Mouse (Mus musculus) kidney, postnatal 0 days (tissue): ENCODE data around the gene Smpd3. TPM values are rescaled to one million over a fixed set of nuclear protein-coding genes. Genes with fewer than 3 reads are reported as not detected.

Experiments used
- ATAC-seq: fragments of 200-750 bp; cut with Nextera tagmentation; replicated peaks from 2 replicates; pipeline ENCODE4 v1.8.0; 2017; ENCODE audit warnings: low read depth, moderate number of reproducible peaks, moderate TSS enrichment, moderate library complexity; ENCODE audit not compliant: low FRiP score
- DNase-seq: peaks from one replicate; pipeline ENCODE4 v3.0.0-alpha.2; 2016; ENCODE audit warnings: low spot score
- H3K27ac ChIP-seq: fragments of 300-500 bp; sonication (generic); 2 replicates; pipeline ENCODE4 v1.5.1; 2014; ENCODE audit warnings: mild to moderate bottlenecking
- H3K27me3 ChIP-seq: fragments of 300-500 bp; sonication (generic); 2 replicates; pipeline ENCODE4 v1.6.1; 2014; ENCODE audit warnings: low read length, mixed read lengths; ENCODE audit not compliant: insufficient read depth
- H3K36me3 ChIP-seq: fragments of 300-500 bp; sonication (generic); 2 replicates; pipeline ENCODE4 v1.6.1; 2014; ENCODE audit warnings: low read length, mixed read lengths; ENCODE audit not compliant: insufficient read depth
- H3K4me1 ChIP-seq: fragments of 300-500 bp; sonication (generic); replicated peaks from 2 replicates; pipeline ENCODE4 v1.6.1; 2014; ENCODE audit warnings: antibody characterized with exemption, low read length, mixed read lengths; ENCODE audit not compliant: insufficient read depth
- H3K4me2 ChIP-seq: fragments of 300-500 bp; sonication (generic); 2 replicates; pipeline ENCODE4 v1.6.1; 2014; ENCODE audit warnings: mild to moderate bottlenecking, low read length, moderate library complexity, mixed read lengths
- H3K4me3 ChIP-seq: fragments of 300-500 bp; sonication (generic); replicated peaks from 2 replicates; pipeline ENCODE4 v1.5.1; 2014; ENCODE audit warnings: low read depth, low read length
- H3K9ac ChIP-seq: fragments of 300-500 bp; sonication (generic); 2 replicates; pipeline ENCODE4 v1.6.1; 2014; ENCODE audit warnings: low read depth, low read length
- H3K9me3 ChIP-seq: fragments of 300-500 bp; sonication (generic); replicated peaks from 2 replicates; pipeline ENCODE4 v1.6.1; 2016; ENCODE audit warnings: low read length, inconsistent platforms, mixed read lengths
- CTCF ChIP-seq: IDR thresholded peaks from 2 replicates; pipeline ENCODE4 v1.5.1; 2016; ENCODE audit warnings: antibody characterized with exemption, low read depth, mild to moderate bottlenecking, moderate library complexity
- WGBS: fragments of 180-500 bp; shearing (Covaris S2); extraction: QIAGEN DNeasy Blood & Tissue Kit; methylation state at CpG from one replicate; pipeline ENCODE4 v1.1.7; 2014; 5-methylcytosine and 5-hydroxymethylcytosine counted together
- polyA plus RNA-seq: library from polyadenylated mRNA; unstranded; fragments of >200 nt; fragmentation: Nextera tagmentation; extraction: Ambion mirVana; gene quantifications from 2 replicates; pipeline ENCODE4 v1.2.1, GENCODE M21; 2015

The Smpd3 gene
- polyA plus RNA-seq, 1 experiment from 2014 or later: 0.42 TPM

GRCm38 (mm10) chr8:106346123-106346522 lies 8.3 kb upstream of the Smpd3 start:
- TF ChIP-seq CTCF: no peak
- 59% methylated on average over 6 of the region's 6 CpGs for WGBS

GRCm38 (mm10) chr8:106343471-106343870 lies 5.7 kb upstream of the Smpd3 start:
- H3K27ac ChIP-seq: no peak overlapping the region
- no peak overlapping the region for H3K9ac ChIP-seq
- no peak for ATAC-seq
- H3K4me1 ChIP-seq: 0 out of 2 replicates have a peak, but pooled peaks cover 6% of the 10 kb centered on the region
- H3K4me3 ChIP-seq: no peak overlapping the region
- no peaks in the 10 kb centered on the region for H3K36me3 ChIP-seq
- H3K4me2 ChIP-seq: no peak overlapping the region
- H3K27me3 ChIP-seq: no peaks in the 10 kb centered on the region
- no peak for TF ChIP-seq CTCF
- 73% methylated on average over 5 of the region's 5 CpGs for WGBS
- DNase-seq: no peak
- H3K9me3 ChIP-seq: no peaks in the 10 kb centered on the region

More at GRCm38 (mm10) chr8:106346123-106346522, 8.3 kb upstream of the Smpd3 start:
- no peak for DNase-seq
- H3K4me2 ChIP-seq: no peak overlapping the region
- no peaks in the 10 kb centered on the region for H3K9me3 ChIP-seq
- H3K27ac ChIP-seq: no peak overlapping the region
- H3K27me3 ChIP-seq: no peaks in the 10 kb centered on the region
- H3K9ac ChIP-seq: no peak overlapping the region
- H3K4me3 ChIP-seq: no peak overlapping the region
- no peaks in the 10 kb centered on the region for H3K4me1 ChIP-seq
- ATAC-seq: no peak
- no peaks in the 10 kb centered on the region for H3K36me3 ChIP-seq

- H3K4me1 ChIP-seq: 0 out of 2 replicates have a peak, but pooled peaks cover 6% of the 10 kb centered on the region
- no peak for TF ChIP-seq CTCF
- no peaks in the 10 kb centered on the region for H3K9me3 ChIP-seq
- ATAC-seq: no peak
- no peak overlapping the region for H3K9ac ChIP-seq
- no peak overlapping the region for H3K4me2 ChIP-seq
- no peak for DNase-seq
- no peaks in the 10 kb centered on the region for H3K36me3 ChIP-seq
- WGBS: 75% methylated on average over 7 of the region's 7 CpGs
- H3K27ac ChIP-seq: no peak overlapping the region
- H3K4me3 ChIP-seq: no peak overlapping the region
- H3K27me3 ChIP-seq: no peaks in the 10 kb centered on the region
Measured at GRCm38 (mm10) chr8:106342828-106343227, 5.0 kb upstream of the Smpd3 start.

- WGBS: 29% methylated on average over 8 of the region's 8 CpGs
- DNase-seq: peak; percentile 20
- H3K9ac ChIP-seq: no peak overlapping the region
Measured at GRCm38 (mm10) chr8:106338741-106339209, 987 bp upstream of the Smpd3 start.

GRCm38 (mm10) chr8:106336561-106336960 lies 1.2 kb downstream of the Smpd3 start:
- Histone ChIP-seq H3K4me1 (0 out of 2 replicates have a peak, but pooled peaks cover 6% of the 10 kb centered on the region), H3K27ac (no peak overlapping the region), H3K4me3 (no peak overlapping the region), H3K9me3 (no peaks in the 10 kb centered on the region), H3K9ac (no peak overlapping the region), H3K27me3 (peaks cover 16% of the 10 kb centered on the region), H3K36me3 (no peaks in the 10 kb centered on the region), H3K4me2 (no peak overlapping the region)
- WGBS: 3% methylated on average over 41 of the region's 41 CpGs
- DNase-seq: no peak
- no peak for ATAC-seq
- no peak for TF ChIP-seq CTCF

More at GRCm38 (mm10) chr8:106338741-106339209, 987 bp upstream of the Smpd3 start:
- H3K9me3 ChIP-seq: no peaks in the 10 kb centered on the region
- TF ChIP-seq CTCF: no peak
- H3K4me3 ChIP-seq: peak overlapping the region; percentile 46
- peak overlapping the region; percentile 53 for H3K4me2 ChIP-seq
- ATAC-seq: no peak
- H3K36me3 ChIP-seq: no peaks in the 10 kb centered on the region
- H3K27me3 ChIP-seq: peaks cover 16% of the 10 kb centered on the region
- 0 out of 2 replicates have a peak, but pooled peaks cover 6% of the 10 kb centered on the region for H3K4me1 ChIP-seq
- H3K27ac ChIP-seq: no peak overlapping the region

- H3K4me1 ChIP-seq: 0 out of 2 replicates have a peak, but pooled peaks cover 6% of the 10 kb centered on the region
- H3K27ac ChIP-seq: no peak overlapping the region
- DNase-seq (no peak), ATAC-seq (no peak)
- H3K9ac ChIP-seq: no peak overlapping the region
- no peak overlapping the region for H3K4me2 ChIP-seq
- no peaks in the 10 kb centered on the region for H3K36me3 ChIP-seq
- no peak for TF ChIP-seq CTCF
- H3K9me3 ChIP-seq: no peaks in the 10 kb centered on the region
- 79% methylated on average over 4 of the region's 4 CpGs for WGBS
- H3K27me3 ChIP-seq: peaks cover 16% of the 10 kb centered on the region
- no peak overlapping the region for H3K4me3 ChIP-seq
Measured at GRCm38 (mm10) chr8:106336031-106336430, 1.8 kb downstream of the Smpd3 start.

GRCm38 (mm10) chr8:106335196-106335595 lies 2.6 kb downstream of the Smpd3 start:
- H3K9me3 ChIP-seq: no peaks in the 10 kb centered on the region
- no peak overlapping the region for H3K4me2 ChIP-seq
- H3K9ac ChIP-seq: no peak overlapping the region
- WGBS: 54% methylated on average over 4 of the region's 4 CpGs
- H3K27me3 ChIP-seq: peaks cover 16% of the 10 kb centered on the region
- no peak overlapping the region for H3K4me3 ChIP-seq
- TF ChIP-seq CTCF: peak; percentile 61
- H3K36me3 ChIP-seq: no peaks in the 10 kb centered on the region
- 0 out of 2 replicates have a peak, but pooled peaks cover 6% of the 10 kb centered on the region for H3K4me1 ChIP-seq
- no peak for ATAC-seq
- H3K27ac ChIP-seq: no peak overlapping the region
- no peak for DNase-seq
